Mouse (Mus musculus) G1E (cell line): ENCODE measurements around the gene Car4. TPM values are rescaled to one million over a fixed set of nuclear protein-coding genes. Genes with fewer than 3 reads are reported as not detected.

ENCODE experiments used
- ATAC-seq: 2 replicates; pipeline ENCODE4 v1.8.0; 2016; ENCODE audit warnings: mild to moderate bottlenecking; ENCODE audit not compliant: insufficient number of reproducible peaks, poor library complexity, low FRiP score, severe bottlenecking; ENCODE audit errors: extremely low read depth
- DNase-seq: peaks from one replicate; pipeline ENCODE4 v3.0.0; 2012; ENCODE audit warnings: low spot score
- H3K27me3 ChIP-seq: 2 replicates; pipeline ENCODE4 v1.6.1; 2012; ENCODE audit warnings: mild to moderate bottlenecking, low read length, inconsistent platforms; ENCODE audit not compliant: insufficient read depth
- H3K36me3 ChIP-seq: replicated peaks from 2 replicates; pipeline ENCODE3; 2012; ENCODE audit warnings: mild to moderate bottlenecking, inconsistent platforms
- H3K4me1 ChIP-seq: 2 replicates; pipeline ENCODE4 v1.6.1; 2012; ENCODE audit warnings: low read depth, low read length, inconsistent platforms, mixed read lengths; ENCODE audit not compliant: insufficient read depth
- H3K4me3 ChIP-seq: 2 replicates; pipeline ENCODE4 v1.5.1; 2012; ENCODE audit warnings: low read depth, mild to moderate bottlenecking, inconsistent platforms, low read length, moderate library complexity, mixed read lengths
- H3K9me3 ChIP-seq: replicated peaks from 2 replicates; pipeline ENCODE4 v1.6.1; 2012; ENCODE audit warnings: inconsistent platforms
- CTCF ChIP-seq: IDR thresholded peaks from 2 replicates; pipeline ENCODE4 v1.5.1; 2012; ENCODE audit warnings: low read depth, low read length, inconsistent platforms, mixed read lengths
- GATA1 ChIP-seq: IDR thresholded peaks from 2 replicates; pipeline ENCODE4 v1.6.1; 2012; ENCODE audit warnings: borderline replicate concordance, low read length, inconsistent platforms, mixed read lengths
- GATA2 ChIP-seq: IDR thresholded peaks from 2 replicates; pipeline ENCODE4 v1.6.1; 2012; ENCODE audit warnings: low read depth, low read length, inconsistent platforms, borderline replicate concordance
- POLR2AphosphoS5 ChIP-seq: IDR thresholded peaks from 2 replicates; pipeline ENCODE4 v1.6.1; 2012; ENCODE audit warnings: low read depth, low read length, inconsistent platforms; ENCODE audit not compliant: insufficient replicate concordance
- TAL1 ChIP-seq: conservative IDR thresholded peaks from 2 replicates; pipeline ENCODE4 v1.6.1; 2012; ENCODE audit warnings: low read depth, low read length, inconsistent platforms, mixed read lengths
- polyA plus RNA-seq: library from polyadenylated mRNA; stranded (reverse); fragments of >175 nt; gene quantifications from 2 replicates; pipeline ENCODE4 v1.2.3, GENCODE M21; 2012
- total RNA-seq, 2 experiments: library from RNA; stranded (forward) in 1 of 2; stranded (reverse) in 1 of 2; fragments of 200-1000 nt in 1 of 2; fragments of >200 nt in 1 of 2; fragmentation: Nextera tagmentation in 1 of 2; gene quantifications; 2 replicates each; pipeline ENCODE4 v1.2.3; 2014 to 2017

The Car4 gene
- total and polyA plus RNA-seq, 3 experiments: not detected

DNA sequence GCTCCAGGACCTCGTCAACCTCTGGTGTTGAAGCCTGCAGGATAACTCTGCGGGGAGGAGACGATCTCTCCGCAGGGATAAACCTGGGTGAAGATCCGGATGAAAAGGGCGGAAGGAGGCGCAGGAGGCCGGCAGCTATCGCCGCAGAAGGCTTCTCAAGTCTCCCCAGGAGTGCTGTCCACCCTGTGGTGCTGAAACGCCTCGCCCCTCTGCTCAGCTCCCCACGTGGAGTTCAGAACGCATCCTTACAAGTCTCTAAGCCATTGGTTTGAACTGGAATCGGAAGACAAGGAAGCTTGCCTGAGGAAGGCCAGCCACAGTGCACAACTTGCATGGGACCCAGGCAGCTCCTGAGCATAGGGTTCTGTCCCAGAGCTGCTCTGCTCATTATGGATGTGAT is 13.6 kb upstream of the Car4 start:
- H3K4me3 ChIP-seq: no peak overlapping the region

DNA sequence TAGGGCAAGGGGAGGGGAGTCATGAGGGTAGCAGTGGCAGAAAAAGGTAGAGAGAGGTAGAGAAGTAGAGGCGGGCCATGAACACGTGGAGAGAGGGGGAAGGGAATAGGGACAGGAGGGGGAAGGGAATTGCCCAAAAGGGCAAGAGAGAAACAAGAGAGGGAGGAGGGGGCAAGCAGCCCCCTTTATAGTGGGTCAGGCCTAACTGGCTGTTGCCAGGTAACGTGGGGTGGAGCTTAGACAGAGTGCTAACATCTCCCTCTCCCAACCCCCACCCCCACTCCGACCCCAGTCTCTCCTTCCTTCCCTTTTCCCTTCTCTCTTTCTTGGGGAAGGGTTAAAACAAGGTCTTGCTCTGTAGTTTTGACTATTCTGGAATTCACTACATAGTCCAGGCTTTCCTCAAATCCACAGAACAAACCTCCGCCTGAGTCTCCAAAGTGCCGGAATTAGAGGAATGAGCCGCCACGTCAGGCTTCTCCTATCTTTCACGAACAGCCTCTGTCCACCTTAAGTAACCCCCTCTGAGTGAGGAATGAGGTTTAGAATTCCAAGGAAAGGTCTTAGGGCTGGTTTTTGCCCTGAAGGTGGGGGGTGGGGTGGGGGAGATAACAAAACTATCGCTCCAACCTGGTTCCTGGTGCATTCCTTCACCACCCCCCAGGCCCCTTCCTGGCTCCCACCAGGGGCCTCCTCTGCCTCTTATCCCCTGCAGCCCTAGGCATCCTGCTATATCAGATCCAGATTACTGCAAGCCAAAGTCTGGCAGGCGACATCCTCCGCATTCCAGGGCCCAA is 12.7 kb upstream of the Car4 start:
- Histone ChIP-seq H3K27me3 (peaks cover 46% of the 10 kb centered on the region), H3K36me3 (no peaks in the 10 kb centered on the region)

More for the DNA sequence above, 13.6 kb upstream of the Car4 start:
- DNase-seq (peak; percentile 43), ATAC-seq (no peak)
- no peak for TF ChIP-seq GATA1
- TF ChIP-seq GATA2: no peak
- no peak for TF ChIP-seq TAL1
- no peak for TF ChIP-seq POLR2AphosphoS5
- TF ChIP-seq CTCF: no peak
- Histone ChIP-seq H3K4me1 (no peaks in the 10 kb centered on the region), H3K36me3 (no peaks in the 10 kb centered on the region), H3K27me3 (peaks cover 48% of the 10 kb centered on the region), H3K9me3 (no peaks in the 10 kb centered on the region)

GRCm38 (mm10) chr11:84945841-84946240 is 11.7 kb upstream of the Car4 start:
- H3K4me1 ChIP-seq: no peaks in the 10 kb centered on the region
- peaks cover 50% of the 10 kb centered on the region for H3K27me3 ChIP-seq
- DNase-seq (no peak), ATAC-seq (no peak)
- no peaks in the 10 kb centered on the region for H3K36me3 ChIP-seq
- no peaks in the 10 kb centered on the region for H3K9me3 ChIP-seq
- H3K4me3 ChIP-seq: no peak overlapping the region
- TF ChIP-seq POLR2AphosphoS5 (no peak), TAL1 (no peak), CTCF (no peak), GATA2 (no peak), GATA1 (no peak)

More for the DNA sequence above, 12.7 kb upstream of the Car4 start:
- ATAC-seq: no peak
- Histone ChIP-seq H3K9me3 (no peaks in the 10 kb centered on the region), H3K4me3 (no peak overlapping the region), H3K4me1 (no peaks in the 10 kb centered on the region)
- TF ChIP-seq POLR2AphosphoS5: no peak
- TF ChIP-seq CTCF: no peak
- no peak for DNase-seq

- no peak for TF ChIP-seq POLR2AphosphoS5
- no peak for TF ChIP-seq TAL1
- TF ChIP-seq GATA2: no peak
- no peak for TF ChIP-seq GATA1
- no peak for TF ChIP-seq CTCF
- no peaks in the 10 kb centered on the region for H3K4me1 ChIP-seq
- no peaks in the 10 kb centered on the region for H3K9me3 ChIP-seq
- no peak for DNase-seq
- H3K36me3 ChIP-seq: no peaks in the 10 kb centered on the region
- H3K4me3 ChIP-seq: no peak overlapping the region
- peaks cover 50% of the 10 kb centered on the region for H3K27me3 ChIP-seq
- no peak for ATAC-seq
Observed at GRCm38 (mm10) chr11:84947206-84947605, 10.4 kb upstream of the Car4 start.

GRCm38 (mm10) chr11:84948114-84948513 is 9.5 kb upstream of the Car4 start:
- Histone ChIP-seq H3K27me3 (peaks cover 44% of the 10 kb centered on the region), H3K9me3 (no peaks in the 10 kb centered on the region), H3K4me3 (no peak overlapping the region), H3K4me1 (no peaks in the 10 kb centered on the region), H3K36me3 (no peaks in the 10 kb centered on the region)
- ATAC-seq (no peak), DNase-seq (no peak)
- TF ChIP-seq TAL1 (no peak), GATA1 (no peak), CTCF (no peak), POLR2AphosphoS5 (no peak), GATA2 (no peak)

GRCm38 (mm10) chr11:84948526-84948925 is 9.1 kb upstream of the Car4 start:
- H3K4me1 ChIP-seq: no peaks in the 10 kb centered on the region
- peaks cover 40% of the 10 kb centered on the region for H3K27me3 ChIP-seq
- no peak for TF ChIP-seq TAL1
- H3K36me3 ChIP-seq: no peaks in the 10 kb centered on the region
- H3K4me3 ChIP-seq: no peak overlapping the region
- no peak for ATAC-seq
- DNase-seq: no peak
- no peaks in the 10 kb centered on the region for H3K9me3 ChIP-seq

GRCm38 (mm10) chr11:84952611-84953010 is 5.0 kb upstream of the Car4 start:
- Histone ChIP-seq H3K9me3 (no peaks in the 10 kb centered on the region), H3K4me1 (no peaks in the 10 kb centered on the region), H3K36me3 (no peaks in the 10 kb centered on the region), H3K4me3 (no peak overlapping the region), H3K27me3 (peaks cover 24% of the 10 kb centered on the region)
- TF ChIP-seq TAL1 (no peak), POLR2AphosphoS5 (no peak), CTCF (no peak), GATA2 (no peak), GATA1 (no peak)
- ATAC-seq: no peak
- DNase-seq: no peak
